Mouse (Mus musculus) ZHBTc4 (cell line): ENCODE results near the gene Pdcd7.
A peak's percentile ranks its signal among the peaks of the same experiment; 100 is the strongest.

ENCODE experiments used
- DNase-seq: peaks from one replicate; pipeline ENCODE4 v3.0.0-alpha.2; 2011; ENCODE audit warnings: low read depth, low spot score

The Pdcd7 gene

GRCm38 (mm10) chr9:65345854-65346475 is at the start of gene Pdcd7:
Pdcd7 (plus strand) TSS chr9:65346104.
- peak; percentile 97 for DNase-seq

GRCm38 (mm10) chr9:65297056-65297455 is 48.8 kb upstream of the Pdcd7 start:
- no peak for DNase-seq

GRCm38 (mm10) chr9:65298761-65299160 is 47.1 kb upstream of the Pdcd7 start:
- no peak for DNase-seq

GRCm38 (mm10) chr9:65299650-65300049 is 46.3 kb upstream of the Pdcd7 start:
- no peak for DNase-seq

- no peak for DNase-seq
These were observed 43.4 kb upstream of the Pdcd7 start for GRCm38 (mm10) chr9:65302327-65302983.

GRCm38 (mm10) chr9:65303586-65303985 is 42.3 kb upstream of the Pdcd7 start:
- DNase-seq, result no peak

GRCm38 (mm10) chr9:65304300-65304699 is 41.6 kb upstream of the Pdcd7 start:
- no peak for DNase-seq

GRCm38 (mm10) chr9:65306672-65307071 is 39.2 kb upstream of the Pdcd7 start:
- DNase-seq, result no peak

GRCm38 (mm10) chr9:65308011-65308410 is 37.9 kb upstream of the Pdcd7 start:
- no peak for DNase-seq

- DNase-seq, result no peak
These were observed 33.1 kb upstream of the Pdcd7 start for GRCm38 (mm10) chr9:65312669-65313357.

- no peak for DNase-seq
These were observed 32.1 kb upstream of the Pdcd7 start for GRCm38 (mm10) chr9:65313846-65314245.

- no peak for DNase-seq
These were observed 23.5 kb upstream of the Pdcd7 start for GRCm38 (mm10) chr9:65322255-65322900.

- no peak for DNase-seq
These were observed 19.9 kb upstream of the Pdcd7 start for GRCm38 (mm10) chr9:65325971-65326370.

GRCm38 (mm10) chr9:65327371-65327770 is 18.5 kb upstream of the Pdcd7 start:
- DNase-seq, result no peak

- DNase-seq, result no peak
These were observed 11.9 kb upstream of the Pdcd7 start for GRCm38 (mm10) chr9:65333958-65334357.

- DNase-seq, result peak; percentile 80
These were observed 6.8 kb upstream of the Pdcd7 start for GRCm38 (mm10) chr9:65339146-65339545.

GRCm38 (mm10) chr9:65340414-65340813 is 5.5 kb upstream of the Pdcd7 start:
- DNase-seq, result no peak

GRCm38 (mm10) chr9:65345439-65345838 is 465 bp upstream of the Pdcd7 start:
- DNase-seq, result peak; percentile 27

GRCm38 (mm10) chr9:65346476-65347111 is 690 bp downstream of the Pdcd7 start:
- peak; percentile 65 for DNase-seq

- peak; percentile 55 for DNase-seq
These were observed 1.4 kb downstream of the Pdcd7 start for GRCm38 (mm10) chr9:65347112-65347850.

- DNase-seq, result no peak
These were observed 7.3 kb downstream of the Pdcd7 start for GRCm38 (mm10) chr9:65353251-65353650.
